Mouse (Mus musculus) spleen, postnatal 4 days (tissue): Measurements from ENCODE around the gene Havcr2.
A peak's percentile ranks its signal among the peaks of the same experiment; 100 is the strongest.
"Not testable (repeated sequence)": the region's sequence is repeated elsewhere in the genome, so short reads cannot be mapped to it uniquely, and the experiment has no call there.

ENCODE experiments used
- DNase-seq, 2 experiments: peaks; one replicate each; pipeline ENCODE4 v3.0.0; 2022; ENCODE audit warnings: low spot score in 2 of 2

Gene Havcr2

DNA sequence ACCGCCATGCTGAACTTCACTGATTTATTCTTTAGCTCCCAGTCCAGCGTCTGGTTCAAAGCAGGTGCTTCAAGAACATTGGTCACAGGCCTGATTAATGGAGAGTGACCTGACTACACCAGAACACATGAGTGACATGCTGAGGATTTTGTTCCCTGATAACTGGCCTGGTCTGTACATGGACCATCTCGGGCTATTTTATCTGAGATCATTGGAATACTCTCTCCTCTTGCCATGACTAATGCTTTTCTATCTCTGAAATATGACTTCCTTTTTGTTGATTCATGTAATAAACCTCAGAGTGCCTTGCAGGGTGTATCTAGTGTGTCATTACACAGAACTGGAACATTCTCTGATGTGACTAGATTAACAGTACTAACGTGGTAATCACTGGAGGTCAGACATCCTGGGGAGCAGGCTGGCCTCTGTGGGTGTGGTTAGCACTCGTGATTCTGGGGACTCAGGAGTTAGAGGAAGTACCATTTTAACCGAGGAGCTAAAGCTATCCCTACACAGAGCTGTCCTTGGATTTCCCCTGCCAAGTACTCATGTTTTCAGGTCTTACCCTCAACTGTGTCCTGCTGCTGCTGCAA is at the start of gene Havcr2:
Gene Havcr2, plus strand, starts transcription at position 483 of the 593 bp plus-strand sequence.
- DNase-seq, result peak in 1 of 2 experiments; percentile 17

DNA sequence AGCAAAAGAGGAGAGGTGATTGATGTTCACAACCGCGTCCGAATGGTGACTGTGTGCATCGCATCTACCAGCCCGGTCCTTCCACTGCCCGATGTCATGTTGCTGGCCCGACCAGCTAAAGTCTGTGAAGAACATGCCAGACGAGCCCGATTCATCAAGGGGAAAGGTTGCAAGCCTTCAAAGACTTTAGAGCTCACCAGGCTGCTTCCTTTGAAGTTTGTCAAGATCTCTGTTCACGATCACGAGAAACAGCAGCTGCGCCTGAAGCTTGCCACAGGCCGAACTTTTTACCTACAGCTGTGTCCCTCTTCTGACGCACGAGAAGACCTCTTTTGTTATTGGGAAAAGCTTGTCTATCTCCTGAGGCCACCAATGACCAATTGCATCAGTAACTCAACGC is 49.7 kb upstream of the Havcr2 start:
- no peak for DNase-seq

DNA sequence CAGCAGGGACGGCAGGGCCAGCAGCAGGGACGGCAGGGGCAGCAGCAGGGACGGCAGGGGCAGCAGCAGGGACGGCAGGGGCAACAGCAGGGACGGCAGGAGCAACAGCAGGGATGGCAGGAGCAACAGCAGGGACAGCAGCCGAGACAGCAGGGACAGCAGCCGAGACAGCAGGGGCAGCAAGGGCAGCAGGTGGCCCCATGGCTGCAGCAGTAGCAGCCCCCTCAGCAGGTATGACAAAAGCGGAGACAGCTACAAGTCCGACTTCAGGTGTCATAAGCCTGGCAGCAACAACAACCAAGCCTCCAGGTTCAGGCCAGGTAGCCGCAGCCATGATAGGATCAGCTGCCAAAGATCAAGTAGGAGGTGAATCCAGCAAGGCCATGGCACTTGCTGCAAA is 48.0 kb upstream of the Havcr2 start:
- DNase-seq, result no peak

DNA sequence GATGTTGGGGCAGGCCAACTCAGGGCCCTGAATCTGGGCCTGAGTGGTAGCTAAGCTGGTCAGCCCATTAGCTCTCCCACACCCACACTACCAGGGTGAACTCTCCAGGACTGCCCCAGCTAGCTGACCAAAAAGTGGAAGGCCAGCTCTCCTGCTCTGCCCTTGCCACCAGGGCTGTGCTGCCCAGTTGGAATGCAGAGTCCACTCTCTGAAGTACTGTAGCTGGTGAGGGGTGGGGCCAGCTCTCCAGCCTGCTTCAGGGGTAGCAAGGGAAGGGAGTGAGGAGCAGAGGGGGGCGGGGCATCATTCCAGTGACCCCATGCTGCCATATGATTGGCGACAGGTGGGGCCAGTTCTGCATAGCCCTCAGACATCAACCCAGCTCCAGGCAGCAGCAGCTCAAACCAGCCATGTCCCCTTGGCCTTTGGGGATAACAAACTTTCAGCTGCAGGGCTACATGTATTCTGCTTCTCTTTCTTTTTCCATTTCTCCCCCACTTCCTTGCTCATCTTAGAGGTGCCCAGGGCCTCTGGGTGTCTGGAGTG is 44.6 kb upstream of the Havcr2 start:
- no peak for DNase-seq

DNA sequence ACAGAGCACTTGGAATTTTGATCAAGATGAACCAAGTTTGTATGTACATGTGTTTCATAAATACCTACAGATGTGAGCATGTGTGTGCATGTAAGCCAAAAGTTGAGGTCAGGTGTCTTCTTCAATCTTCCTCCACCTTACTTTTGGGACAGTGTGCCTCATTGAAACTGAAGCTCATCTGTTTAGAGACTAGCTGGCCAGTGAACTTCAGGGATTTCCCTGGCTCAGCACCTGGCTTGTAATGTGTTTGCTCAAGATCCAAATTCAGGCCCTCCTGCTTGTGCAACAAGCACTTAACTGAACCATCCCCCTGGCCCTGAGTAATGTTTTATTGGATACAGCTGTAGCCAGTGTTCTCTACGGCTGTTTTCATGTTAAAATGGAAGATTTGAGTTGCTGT is 36.3 kb upstream of the Havcr2 start:
- DNase-seq, result no peak

DNA sequence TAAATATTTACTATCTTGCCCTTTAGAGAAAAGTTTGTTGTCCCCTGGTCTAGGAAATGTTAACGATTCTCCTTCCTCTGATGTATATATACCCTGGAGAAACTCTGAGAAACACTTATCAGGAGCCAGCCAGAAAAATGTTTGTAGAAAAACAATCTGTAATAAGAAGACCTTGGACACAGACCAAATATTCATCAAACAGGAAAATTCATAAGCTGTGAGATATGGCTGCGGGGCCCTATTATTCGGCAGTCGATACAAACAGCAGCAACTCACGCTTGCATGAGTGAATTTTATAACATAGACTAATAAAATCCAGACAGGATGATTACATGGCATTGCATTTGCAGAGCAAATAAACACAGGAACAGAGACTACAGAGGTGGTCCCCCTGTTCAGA is 35.9 kb upstream of the Havcr2 start:
- no peak for DNase-seq

DNA sequence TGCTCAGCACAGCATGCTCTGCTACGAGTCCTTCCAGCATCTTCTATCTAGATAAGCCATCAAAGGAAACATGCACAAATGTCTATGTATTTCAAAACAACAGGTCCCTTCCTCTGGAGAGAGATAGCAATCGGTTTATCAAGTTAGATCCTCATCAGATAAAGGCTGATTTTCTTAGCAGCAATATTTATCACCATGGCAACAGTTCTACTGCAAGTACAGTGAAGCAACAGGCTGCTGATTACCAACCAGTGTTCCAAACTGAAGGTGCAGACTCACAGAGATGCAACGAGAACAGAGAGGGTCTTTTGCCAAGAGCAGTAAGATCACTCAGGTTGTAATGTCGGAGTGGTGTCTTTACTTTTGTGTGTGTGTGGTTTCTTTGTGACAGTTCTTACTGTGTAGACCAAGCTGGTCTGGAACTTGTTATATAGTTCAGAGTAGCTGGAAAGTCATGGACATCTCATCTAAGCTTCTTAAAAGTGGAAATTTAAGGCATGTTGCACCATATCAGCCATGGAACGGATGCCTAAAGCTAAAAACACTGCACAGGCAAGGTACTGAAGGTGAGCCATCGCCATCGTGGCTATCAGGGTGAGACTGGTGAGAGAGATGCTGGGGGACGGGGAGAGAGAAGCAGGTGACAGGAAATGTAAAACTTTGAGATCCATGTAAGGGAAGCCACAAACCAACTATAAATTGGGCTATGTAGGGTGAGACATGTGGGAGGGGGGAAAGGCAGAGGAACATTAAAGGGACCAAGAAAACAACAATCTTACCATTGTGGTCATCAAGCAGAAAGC is 33.4 kb upstream of the Havcr2 start:
- DNase-seq, result no peak

DNA sequence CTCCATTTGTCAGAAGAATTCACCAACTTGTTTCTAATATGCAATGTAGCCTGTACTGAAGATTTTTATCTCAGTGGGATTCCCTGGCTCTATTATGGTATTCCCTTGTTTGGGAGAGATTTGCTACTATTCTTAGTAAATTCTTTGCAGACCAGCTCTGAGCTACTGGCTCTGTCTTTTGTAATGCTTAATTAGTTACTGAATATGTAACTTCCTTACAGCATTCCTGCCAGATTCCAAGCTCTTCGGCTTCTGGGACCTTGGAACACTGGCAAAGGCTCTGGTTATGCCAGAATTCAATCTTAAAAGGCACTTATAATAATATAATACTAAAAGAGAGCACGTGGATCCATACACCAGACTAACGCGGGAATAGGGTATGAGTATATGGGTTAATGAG is 26.6 kb upstream of the Havcr2 start:
- not testable (repeated sequence) for DNase-seq

DNA sequence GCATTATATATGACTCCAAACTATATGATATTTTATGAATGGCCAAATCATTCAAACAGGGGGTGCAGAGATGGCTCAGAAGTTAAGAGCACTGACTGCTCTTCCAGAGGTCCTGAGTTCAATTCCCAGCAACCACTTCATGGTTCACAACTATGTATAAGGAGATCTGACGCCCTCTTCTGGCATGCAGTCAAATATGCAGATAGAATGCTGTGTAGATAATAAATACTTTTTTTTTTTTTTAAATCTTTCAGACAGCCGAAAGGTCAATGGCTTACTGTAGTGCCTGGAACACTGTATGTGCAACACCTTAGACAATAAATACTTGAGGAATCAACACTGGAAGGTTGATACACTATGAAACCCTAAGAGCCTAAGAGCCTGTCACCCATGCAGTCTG is 24.6 kb upstream of the Havcr2 start:
- no peak for DNase-seq

DNA sequence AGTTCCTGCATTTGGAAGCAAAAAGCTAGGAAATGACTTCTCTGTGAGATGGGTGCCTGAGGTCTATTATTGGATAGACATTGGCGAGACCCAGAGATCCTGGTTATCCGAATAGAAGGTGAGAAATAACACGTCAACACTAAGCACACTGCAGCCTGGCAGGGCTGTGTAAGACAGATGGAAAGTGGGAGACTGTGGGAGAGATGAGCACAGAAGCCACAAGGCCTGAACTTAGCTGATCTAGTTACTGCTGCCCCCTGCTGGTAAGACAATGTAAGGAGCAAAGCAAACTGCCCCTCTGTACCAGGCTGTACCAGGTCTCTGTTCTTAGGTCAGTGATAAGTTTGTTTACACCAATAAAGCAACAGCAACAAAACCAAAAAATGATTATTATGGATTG is 23.6 kb upstream of the Havcr2 start:
- DNase-seq, result peak; percentile 79 to 93

DNA sequence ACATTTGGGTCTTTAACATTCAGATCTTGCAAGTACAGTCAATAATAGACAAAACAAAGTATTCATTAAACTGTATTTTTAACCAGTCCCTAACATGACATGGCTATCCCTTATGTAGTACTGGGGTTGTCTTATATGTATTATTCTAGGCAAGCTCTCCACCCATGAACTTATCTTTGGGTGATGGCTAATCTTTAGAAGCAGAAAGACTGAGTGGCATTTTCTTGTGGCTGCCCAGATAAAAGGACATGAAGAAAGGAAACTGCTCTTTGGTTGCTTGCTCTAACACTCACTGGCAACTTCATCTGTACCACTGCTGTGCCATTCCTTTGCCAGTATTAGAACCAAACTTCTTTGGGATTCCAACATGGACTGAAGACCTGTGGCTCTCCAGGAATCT is 19.4 kb upstream of the Havcr2 start:
- no peak for DNase-seq

DNA sequence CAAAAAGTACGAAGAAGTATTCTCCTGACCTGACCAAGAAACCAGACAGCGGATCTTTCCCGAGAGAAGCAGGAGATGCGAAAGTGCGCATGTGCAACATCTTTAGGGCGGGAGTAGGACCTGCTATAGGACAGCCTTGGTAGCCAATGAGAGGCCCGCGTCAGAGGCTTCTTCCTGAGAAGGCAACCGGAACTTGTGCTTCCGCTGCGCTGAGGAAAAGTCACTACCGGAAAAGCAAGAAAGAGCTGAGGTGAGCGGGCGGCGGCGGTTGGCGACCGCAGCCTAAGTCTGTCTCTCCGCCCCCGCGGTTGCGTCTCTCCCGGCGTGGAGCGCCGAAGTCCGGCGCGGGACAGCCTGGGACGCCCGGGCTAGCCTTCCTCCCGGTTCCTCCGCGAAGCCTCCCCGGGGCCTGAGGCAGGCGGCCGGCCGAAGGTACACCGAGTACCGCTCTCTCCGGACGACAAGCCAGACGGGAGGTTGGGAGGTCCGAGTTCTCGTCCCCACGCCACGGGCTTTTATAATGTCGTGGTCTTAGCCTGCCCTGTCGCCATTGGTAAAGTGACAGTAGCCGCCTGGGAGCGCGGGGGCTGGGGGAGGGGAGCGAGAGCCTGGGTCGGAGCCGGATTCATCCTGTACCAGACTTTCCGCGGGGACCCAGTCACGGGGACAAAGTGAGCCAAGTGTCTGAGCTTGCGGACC is 17.8 kb upstream of the Havcr2 start, which contains the start of gene Med7:
Gene Med7, plus strand, starts transcription at position 166 of the 699 bp plus-strand sequence.
- peak; percentile 92 to 94 for DNase-seq

DNA sequence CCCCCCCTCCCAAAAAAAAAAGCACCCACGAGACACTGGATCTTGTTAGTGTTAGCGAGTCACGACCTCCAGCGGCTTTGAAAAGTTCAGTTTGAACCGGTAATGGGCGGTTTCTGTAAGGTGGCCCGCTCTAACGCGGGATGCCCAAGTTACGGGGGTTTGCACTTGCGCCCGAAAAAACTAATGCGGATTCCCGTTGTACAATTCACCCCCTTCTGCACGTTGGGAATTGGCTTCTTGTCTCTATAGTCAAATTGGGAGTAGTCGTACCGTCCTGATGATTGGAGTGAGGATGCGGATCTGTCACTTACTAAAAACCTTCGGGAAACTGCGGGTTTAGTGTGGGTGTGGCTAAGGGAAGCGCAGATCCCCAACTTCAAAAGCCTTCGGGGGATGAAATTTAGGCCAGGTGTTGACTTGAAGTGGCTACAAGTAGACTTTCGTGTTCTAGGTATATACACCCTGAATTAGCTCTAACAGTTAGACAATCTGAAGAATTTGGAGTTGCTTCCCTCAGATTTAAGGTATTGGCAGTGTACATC is 17.2 kb upstream of the Havcr2 start:
- DNase-seq, result peak; percentile 31 to 71

DNA sequence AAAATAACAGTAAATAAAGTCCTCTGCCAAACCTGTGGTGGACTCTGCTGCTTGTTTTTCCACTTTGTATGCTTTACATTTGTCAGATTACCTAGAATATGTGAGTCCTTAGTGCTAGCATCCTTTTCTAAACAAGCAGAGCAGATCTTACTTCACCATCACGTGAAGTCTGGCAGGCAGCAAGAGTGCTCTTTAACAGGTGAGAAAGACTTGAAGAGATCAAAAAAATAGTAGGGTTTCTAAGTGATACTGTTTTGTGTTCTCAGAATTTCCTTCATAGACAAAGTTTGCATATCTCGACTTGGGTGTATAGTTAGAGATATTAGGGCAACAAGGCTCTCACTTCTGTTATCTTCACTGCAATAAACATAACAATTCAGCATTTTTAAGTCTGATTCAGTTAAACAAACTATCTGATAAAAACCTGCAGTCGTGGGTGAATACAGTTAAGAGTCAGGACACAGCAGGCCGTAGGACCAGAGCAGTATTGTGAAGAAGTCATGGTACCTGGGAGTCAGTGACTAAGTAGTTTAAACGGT is 15.7 kb upstream of the Havcr2 start:
- no peak for DNase-seq

DNA sequence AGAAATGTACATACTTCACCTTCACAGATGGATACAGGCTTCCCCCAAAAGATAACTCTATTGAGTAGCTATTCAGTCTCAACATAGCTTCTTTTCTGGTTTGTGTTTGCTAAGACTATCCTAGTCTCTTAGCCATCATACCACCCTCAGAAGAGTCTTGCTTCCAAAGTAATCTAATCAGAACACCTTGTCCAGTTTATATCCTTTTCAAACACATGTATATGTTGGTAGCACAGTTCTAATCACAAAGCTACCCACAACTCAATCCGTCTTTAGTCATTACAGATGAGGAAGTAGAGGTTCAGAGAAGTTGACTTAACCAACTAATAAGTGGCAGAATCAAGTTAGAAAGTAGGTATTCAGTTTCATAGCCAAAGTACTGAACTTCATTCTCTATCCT is 13.0 kb upstream of the Havcr2 start:
- DNase-seq, result no peak

DNA sequence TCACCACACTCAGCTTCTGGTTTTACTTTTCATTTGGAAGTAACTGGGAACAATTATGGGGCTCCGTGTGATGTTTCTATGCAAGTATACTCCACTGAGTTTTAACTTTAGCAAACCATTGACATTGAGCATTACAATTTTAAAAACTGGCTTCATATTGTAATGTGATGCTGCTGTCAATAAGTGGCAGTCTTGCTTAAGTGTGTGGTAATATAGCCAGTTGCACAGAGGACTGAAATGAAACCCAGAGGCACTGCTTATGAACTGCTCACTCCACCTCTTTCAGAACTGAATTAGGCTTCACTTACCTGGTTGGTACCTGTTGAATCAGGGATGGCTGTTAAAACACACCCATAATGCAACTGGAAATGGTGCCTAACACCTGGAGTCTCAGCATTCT is 11.6 kb upstream of the Havcr2 start:
- no peak for DNase-seq

DNA sequence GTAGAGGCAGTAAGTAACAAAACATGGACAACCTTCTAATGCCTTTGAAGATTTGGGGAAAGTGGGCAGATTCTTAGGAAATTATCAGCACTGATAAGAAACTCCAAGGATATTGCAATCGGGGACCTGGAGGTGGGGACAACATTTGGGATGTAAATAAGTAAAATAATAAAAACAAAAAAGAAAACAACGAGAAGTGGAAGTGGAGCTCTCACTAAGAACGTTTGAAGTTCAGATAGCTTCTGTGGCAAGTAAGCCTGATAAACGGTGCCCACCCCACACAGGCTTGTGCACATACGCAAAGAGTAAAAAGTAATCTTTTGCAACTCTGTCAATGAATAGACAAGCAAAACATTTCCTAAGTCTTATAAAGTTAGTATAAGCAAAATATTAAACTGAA is 10.8 kb upstream of the Havcr2 start:
- DNase-seq, result no peak

DNA sequence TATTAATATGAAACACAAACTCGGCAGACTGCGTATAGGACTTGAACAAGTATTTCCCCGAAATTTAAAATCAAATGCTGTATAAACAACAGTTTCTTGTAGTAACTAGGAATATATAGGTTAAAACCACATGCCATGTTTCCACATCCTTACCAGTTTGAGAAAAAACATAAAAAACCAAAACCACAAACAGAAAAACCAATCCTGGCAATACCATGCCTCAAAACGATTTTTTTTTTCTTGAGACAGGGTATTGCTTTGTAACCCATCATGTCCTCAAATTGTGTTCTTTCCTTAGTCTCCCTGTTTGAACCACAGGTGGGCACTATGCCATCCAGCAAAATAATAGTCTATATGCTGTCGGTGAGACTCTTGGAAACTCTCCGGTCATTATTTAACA is 8.6 kb upstream of the Havcr2 start:
- no peak for DNase-seq

DNA sequence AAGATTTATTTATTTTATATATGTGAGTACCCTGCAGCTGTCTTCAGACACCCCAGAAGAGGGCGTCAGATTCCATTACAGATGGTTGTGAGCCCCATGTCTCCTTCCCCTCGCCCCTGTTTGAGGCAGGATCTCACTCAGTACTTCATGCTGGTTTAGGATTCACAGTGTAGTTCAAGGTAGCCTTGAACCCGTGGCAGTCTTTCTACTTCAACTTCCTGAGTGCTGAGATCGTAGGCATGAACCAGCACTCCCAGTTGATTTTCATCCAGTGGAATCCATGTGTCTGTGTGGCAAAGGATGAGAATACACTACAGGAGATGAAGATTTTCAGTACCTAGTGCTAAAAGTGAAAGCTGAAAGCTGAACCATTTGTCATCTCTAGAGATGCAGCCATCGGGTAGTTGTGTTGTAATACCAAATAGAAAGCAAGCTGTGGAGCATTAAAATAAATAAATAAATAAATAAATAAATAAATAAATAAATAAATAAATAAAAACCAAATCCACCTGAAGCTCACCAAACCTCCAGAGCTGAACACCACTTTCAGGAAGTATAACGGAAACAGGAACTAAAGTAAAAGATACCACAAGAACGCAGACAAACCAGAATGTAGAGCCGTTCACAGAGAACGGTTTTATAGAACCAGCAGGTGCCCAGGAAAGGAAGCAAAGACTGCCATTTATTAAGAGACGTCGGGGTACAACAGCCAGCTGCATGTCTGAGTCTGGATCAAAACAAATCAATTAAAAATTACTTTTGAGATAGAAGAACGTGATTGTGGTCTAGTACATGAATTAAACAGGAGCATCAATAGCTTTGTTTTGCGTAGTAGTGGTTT is 6.9 kb upstream of the Havcr2 start:
- DNase-seq, result no peak

DNA sequence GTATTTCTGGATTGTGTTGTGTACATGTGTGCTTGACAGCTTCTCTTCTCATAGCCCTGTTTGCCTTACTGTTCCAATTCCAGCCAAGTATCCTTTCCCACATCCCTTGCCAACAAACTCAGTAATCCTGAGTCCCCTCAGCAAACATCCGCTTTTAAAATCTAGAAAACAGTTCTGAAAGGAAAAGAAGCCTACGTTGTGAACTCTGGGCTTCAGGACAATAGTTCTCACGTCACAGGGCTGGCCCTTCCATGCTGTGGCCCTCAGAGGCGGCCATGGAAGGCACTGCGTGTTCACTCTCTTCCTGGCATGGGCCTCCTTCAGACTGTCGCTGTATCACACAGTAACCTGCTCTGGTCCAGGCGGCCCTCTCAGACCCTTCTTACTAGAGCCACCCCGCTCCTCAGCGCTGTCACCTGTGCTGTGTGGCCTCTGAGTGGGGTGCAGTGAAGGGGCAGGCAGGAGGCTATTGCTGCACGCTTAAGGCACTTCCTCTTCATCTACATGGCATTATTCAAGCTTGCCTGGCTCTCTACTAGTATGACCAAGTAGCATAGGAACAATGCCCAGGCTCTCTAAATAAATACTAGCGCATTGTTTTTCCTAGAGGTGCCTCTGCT is 5.2 kb upstream of the Havcr2 start:
- no peak for DNase-seq

DNA sequence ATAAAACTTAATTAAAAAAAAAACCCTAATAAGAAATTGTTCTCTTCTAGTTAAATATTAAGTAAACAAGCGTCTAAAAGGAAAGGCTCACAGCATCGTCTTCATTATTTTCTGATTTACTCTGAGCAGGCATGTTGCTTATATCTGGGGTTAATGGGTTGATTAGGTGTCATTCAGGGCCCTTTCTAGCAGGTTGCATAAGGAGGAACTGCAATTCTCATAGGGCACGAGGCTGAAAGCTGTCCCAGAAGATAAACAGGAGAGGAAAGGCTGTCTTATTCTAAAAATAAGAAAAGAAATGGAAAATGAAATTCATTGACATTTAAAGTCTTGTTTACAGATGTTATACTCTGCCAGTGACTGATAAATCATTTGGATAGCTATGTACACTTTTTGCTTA is 5.2 kb downstream of the Havcr2 start:
- DNase-seq, result no peak
